In genomic region chr17:83378444-83378762, GRCm38 (mm10) we compare ENCODE assay signal across 14 mouse cellular contexts. TPM values are rescaled to one million over a fixed set of nuclear protein-coding genes. Genes with fewer than 3 reads are reported as not detected.
A peak's percentile ranks its signal among the peaks of the same experiment; 100 is the strongest.
DNase-seq lines count a peak whose midpoint lies in the region; ATAC-seq and TF ChIP-seq lines count a peak whose summit lies in the region.
"Had no signal": no experiment of that assay in that cellular context is flagged by ENCODE, and none has a peak within 500 bp of the region (broad histone marks: within the 10 kb centered on the region; RNA-seq: fewer than 3 reads in every experiment).

No protein-coding gene starts in this region.

- H3K9ac ChIP-seq in kidney, embryonic 15.5 days: no peak overlapping the region
- H3K9ac ChIP-seq in hindbrain, embryonic 12.5 days: no peak overlapping the region
- H3K9ac ChIP-seq in midbrain, embryonic 15.5 days: no peak overlapping the region
- H3K9ac ChIP-seq: liver, embryonic 13.5 days; stomach, embryonic 15.5 days had no signal

- WGBS in kidney, embryonic 15.5 days: 44% methylated on average over 4 of the region's 4 CpGs
- 52% methylated on average over 4 of the region's 4 CpGs for WGBS in hindbrain, embryonic 12.5 days
- WGBS in midbrain, embryonic 15.5 days: 38% methylated on average over 4 of the region's 4 CpGs

- H3K36me3 ChIP-seq in kidney, embryonic 15.5 days: no peaks in the 10 kb centered on the region
- H3K36me3 ChIP-seq in hindbrain, embryonic 12.5 days: no peaks in the 10 kb centered on the region
- H3K36me3 ChIP-seq in midbrain, embryonic 15.5 days (replicated peaks): no peaks in the 10 kb centered on the region
- H3K36me3 ChIP-seq: liver, embryonic 13.5 days; stomach, embryonic 15.5 days had no signal

- peak overlapping the region; percentile 25 for H3K4me2 ChIP-seq in kidney, embryonic 15.5 days
- H3K4me2 ChIP-seq in hindbrain, embryonic 12.5 days (replicated peaks): no peak overlapping the region
- no peak overlapping the region for H3K4me2 ChIP-seq in midbrain, embryonic 15.5 days
- H3K4me2 ChIP-seq: liver, embryonic 13.5 days; stomach, embryonic 15.5 days had no signal

- ATAC-seq in kidney, embryonic 15.5 days (replicated peaks; ENCODE audit: low FRiP score): no peak
- ATAC-seq in hindbrain, embryonic 12.5 days (ENCODE audit: low FRiP score): peak; percentile 46
- peak; percentile 92 for ATAC-seq in midbrain, embryonic 15.5 days (replicated peaks)
- ATAC-seq in granulocyte monocyte progenitor cell, adult 5-6 weeks (replicated peaks; ENCODE audit: poor library complexity, severe bottlenecking): no peak

- TF ChIP-seq CTCF in brain, embryonic 14.5 days (IDR thresholded peaks at IDR 0.05; ENCODE audit: borderline replicate concordance, extremely low read depth, insufficient read depth, insufficient read length): no peak

- TF ChIP-seq POLR2A in brain, embryonic 14.5 days (IDR thresholded peaks at IDR 0.05; ENCODE audit: borderline replicate concordance, extremely low read depth, insufficient read depth, insufficient read length, poor library complexity, severe bottlenecking): no peak

- no peaks in the 10 kb centered on the region for H3K9me3 ChIP-seq in kidney, embryonic 15.5 days (replicated peaks)
- no peaks in the 10 kb centered on the region for H3K9me3 ChIP-seq in hindbrain, embryonic 12.5 days (replicated peaks)
- H3K9me3 ChIP-seq in midbrain, embryonic 15.5 days: no peaks in the 10 kb centered on the region
- H3K9me3 ChIP-seq: liver, embryonic 13.5 days; stomach, embryonic 15.5 days had no signal

- H3K4me3 ChIP-seq in kidney, embryonic 15.5 days (replicated peaks): no peak overlapping the region
- H3K4me3 ChIP-seq in hindbrain, embryonic 12.5 days: no peak overlapping the region
- no peak overlapping the region for H3K4me3 ChIP-seq in midbrain, embryonic 15.5 days
- H3K4me3 ChIP-seq: liver, embryonic 13.5 days; stomach, embryonic 15.5 days had no signal

- H3K27me3 ChIP-seq in kidney, embryonic 15.5 days: no peaks in the 10 kb centered on the region
- no peaks in the 10 kb centered on the region for H3K27me3 ChIP-seq in hindbrain, embryonic 12.5 days
- H3K27me3 ChIP-seq in midbrain, embryonic 15.5 days (replicated peaks): no peaks in the 10 kb centered on the region
- H3K27me3 ChIP-seq: liver, embryonic 13.5 days; stomach, embryonic 15.5 days had no signal

- peaks cover 27% of the 10 kb centered on the region for H3K4me1 ChIP-seq in kidney, embryonic 15.5 days
- H3K4me1 ChIP-seq in hindbrain, embryonic 12.5 days: peaks cover 11% of the 10 kb centered on the region
- peaks cover 17% of the 10 kb centered on the region for H3K4me1 ChIP-seq in midbrain, embryonic 15.5 days

- 0 out of 2 replicates have a peak overlapping the region, but pooled peaks have one; percentile 67 for H3K27ac ChIP-seq in kidney, embryonic 15.5 days
- H3K27ac ChIP-seq in hindbrain, embryonic 12.5 days: no peak overlapping the region
- H3K27ac ChIP-seq in midbrain, embryonic 15.5 days: peak overlapping the region; percentile 58; the same call in 1 of the 2 replicates
- H3K27ac ChIP-seq: liver, embryonic 13.5 days; stomach, embryonic 15.5 days had no signal

- DNase-seq in kidney, adult 9 months: no peak
- DNase-seq in brain, embryonic 14.5 days (ENCODE audit: low read depth): peak; percentile 82
- DNase-seq in adipocyte (ENCODE audit: low spot score): no peak
- DNase-seq in frontal cortex, postnatal 10 days (ENCODE audit: low spot score in 2 of 2): no peak
- DNase-seq: adrenal gland, adult 8-10 months; cerebellum, adult 9-11 months; heart, adult 11 months; liver, embryonic 13.5 days; spleen, adult 18-20 months had no signal

RNA-seq across cellular contexts. Expression of gene Eml4, which starts 27.7 kb away (rescaled TPM):
- 35.6 and 37.3 TPM in 2 replicates for polyA plus RNA-seq in kidney, embryonic 15.5 days (2015; fragmentation: Nextera tagmentation; extraction: Ambion mirVana)
- 49.9 and 56.1 TPM in 2 replicates for polyA plus RNA-seq in brain, embryonic 14.5 days (2012; rRNA removed)
- polyA plus RNA-seq in hindbrain, embryonic 12.5 days (2016; fragmentation: Nextera tagmentation; extraction: Ambion mirVana): 57.9 and 59.7 TPM in 2 replicates
- polyA plus RNA-seq in midbrain, embryonic 15.5 days (2015; fragmentation: Nextera tagmentation; extraction: Ambion mirVana): 34.0 and 35.2 TPM in 2 replicates
- total RNA-seq in granulocyte monocyte progenitor cell, adult 5-6 weeks (2014; fragmentation: Nextera tagmentation): 33.7 and 42.4 TPM in 2 replicates
- total RNA-seq in granulocyte monocyte progenitor cell, adult 5-6 weeks (2017): 82.3 and 87.2 TPM in 2 replicates

Comparison
In these comparisons a context has a peak if more than half of its experiments do, and no peak if none do; other contexts are left out.
1. ATAC-seq: peak in hindbrain, embryonic 12.5 days (single experiment) and midbrain, embryonic 15.5 days (single experiment); none in kidney, embryonic 15.5 days (single experiment) and granulocyte monocyte progenitor cell, adult 5-6 weeks (single experiment).